Mouse (Mus musculus) cerebellum, adult (tissue): ENCODE data around the gene Kazn.

Experiments used
- ATAC-seq: cut with Nextera tagmentation; 2 replicates; pipeline ENCODE4 v1.9.2; 2017; ENCODE audit warnings: mild to moderate bottlenecking, moderate library complexity, mixed read lengths; ENCODE audit not compliant: insufficient number of reproducible peaks, low FRiP score, low TSS enrichment

The Kazn gene

GRCm38 (mm10) chr4:142239240-142240126, at the start of gene Kazn:
Gene Kazn, minus strand, starts transcription at chr4:142239401.
- ATAC-seq: peak; percentile 62

DNA sequence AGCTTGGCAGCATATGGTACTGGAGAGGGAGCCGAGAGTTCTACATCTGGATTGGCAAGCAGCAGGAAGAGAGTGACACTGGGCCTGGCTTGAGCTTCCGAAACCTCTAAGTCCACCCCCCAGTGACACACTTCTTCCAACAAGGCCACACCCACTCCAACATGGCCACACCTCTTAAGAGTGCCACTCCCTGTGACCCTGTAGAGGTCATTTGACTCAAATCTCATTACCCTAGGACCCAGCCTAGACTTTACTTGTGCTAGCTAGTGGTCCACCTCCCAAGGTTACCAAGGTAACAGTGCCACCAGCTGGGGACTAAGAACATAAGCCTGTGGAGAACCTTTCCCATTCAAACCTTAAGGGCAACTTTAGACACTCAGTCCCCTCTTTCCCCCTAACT, 46.3 kb upstream of the Kazn start:
- ATAC-seq: no peak

DNA sequence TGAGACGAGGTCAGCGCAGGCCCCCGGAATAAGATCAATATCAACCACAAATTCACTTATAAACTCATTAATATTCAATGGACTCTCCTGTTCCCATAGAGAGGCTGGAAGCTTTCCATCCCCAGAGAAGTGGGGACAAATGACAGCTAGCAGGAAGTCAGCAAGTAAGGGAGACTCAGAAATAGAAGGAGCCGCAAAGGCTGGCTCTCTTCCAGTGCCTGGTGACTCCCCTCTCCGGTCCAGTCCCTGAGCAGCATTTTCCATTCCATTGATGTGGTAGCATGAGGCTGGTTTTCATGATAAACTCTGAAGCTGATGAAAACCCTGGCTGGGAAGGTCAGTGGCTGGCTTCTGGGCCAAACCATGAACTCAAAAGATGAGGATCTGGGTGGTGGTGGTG, 44.7 kb upstream of the Kazn start:
- no peak for ATAC-seq

DNA sequence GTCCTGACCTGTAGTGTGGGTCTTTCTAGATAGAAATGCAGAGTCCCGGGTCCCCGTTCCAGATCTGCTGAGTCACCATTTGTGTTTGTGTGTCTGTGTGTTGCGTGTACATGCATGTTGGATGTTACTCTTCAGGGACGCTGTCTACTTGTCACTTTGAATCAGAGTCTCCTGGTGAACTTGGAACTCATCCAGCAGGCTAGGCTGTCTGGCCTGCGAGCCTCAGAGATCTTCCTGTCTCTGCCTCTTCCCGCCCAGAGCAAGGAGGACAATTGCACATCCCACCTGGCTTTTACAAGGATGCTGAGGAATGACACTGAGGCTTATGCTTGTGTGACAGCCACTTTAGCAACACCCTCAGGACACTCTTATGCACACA, 39.0 kb upstream of the Kazn start:
- no peak for ATAC-seq

DNA sequence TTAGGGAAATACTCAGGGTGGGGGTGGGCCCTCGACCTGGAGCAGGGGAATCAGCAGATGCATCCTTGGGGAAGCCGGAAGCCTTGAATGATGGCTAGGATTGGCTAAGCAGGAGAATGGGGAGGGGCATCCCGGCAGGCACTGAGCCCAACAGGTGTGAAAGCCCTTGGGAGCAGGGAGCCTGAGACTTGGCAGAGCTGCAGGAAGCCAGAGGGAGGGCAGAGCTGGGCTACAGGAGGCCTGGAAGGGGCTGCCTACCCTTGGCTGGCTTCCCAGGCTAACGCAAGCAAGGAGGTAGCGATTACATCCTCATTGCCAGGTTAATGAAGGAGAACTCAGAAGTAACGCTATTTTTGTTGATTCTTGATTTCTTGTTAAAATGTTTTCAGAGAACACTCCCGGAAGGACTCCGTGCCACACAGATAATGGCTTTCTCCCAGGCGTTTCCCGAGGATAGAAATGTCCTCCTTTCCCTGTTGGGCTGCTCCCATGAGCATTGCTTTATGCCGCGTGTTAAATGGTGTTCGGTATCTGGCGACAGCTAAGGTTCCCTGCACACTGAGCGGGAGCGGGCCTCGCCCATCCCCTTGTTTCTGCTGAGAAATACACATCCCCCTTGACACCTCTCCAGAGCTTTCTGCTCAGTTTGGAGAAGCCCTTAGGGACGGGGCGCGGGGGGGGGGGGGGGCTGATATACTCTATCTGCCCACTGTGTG, 38.4 kb upstream of the Kazn start:
- ATAC-seq: peak; percentile 67; the same call in 1 of the 2 replicates

GRCm38 (mm10) chr4:142275242-142275641, 36.0 kb upstream of the Kazn start:
- ATAC-seq: no peak

GRCm38 (mm10) chr4:142274441-142275234, 35.4 kb upstream of the Kazn start:
- ATAC-seq: no peak

DNA sequence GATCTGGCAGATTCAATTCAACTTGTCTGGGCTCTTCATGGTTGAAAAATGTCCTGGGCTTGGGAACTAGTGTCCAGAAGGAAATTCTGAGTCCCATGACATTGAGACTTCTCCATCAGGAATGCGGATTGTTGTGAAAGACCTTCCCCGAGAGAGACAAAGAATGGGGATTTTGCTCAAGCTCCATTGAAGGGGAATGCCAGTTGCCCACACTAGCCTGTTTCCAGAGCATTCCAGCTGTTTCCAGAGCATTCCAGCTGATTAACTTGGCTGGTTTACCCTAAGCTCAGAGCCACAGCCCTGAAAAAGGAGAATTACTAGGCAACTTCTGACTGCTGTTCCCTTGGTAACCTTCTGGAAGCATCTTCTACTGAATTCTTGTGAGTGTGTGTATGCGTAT, 32.3 kb upstream of the Kazn start:
- ATAC-seq: no peak

- no peak for ATAC-seq
Measured at GRCm38 (mm10) chr4:142267832-142268231, 28.6 kb upstream of the Kazn start.

DNA sequence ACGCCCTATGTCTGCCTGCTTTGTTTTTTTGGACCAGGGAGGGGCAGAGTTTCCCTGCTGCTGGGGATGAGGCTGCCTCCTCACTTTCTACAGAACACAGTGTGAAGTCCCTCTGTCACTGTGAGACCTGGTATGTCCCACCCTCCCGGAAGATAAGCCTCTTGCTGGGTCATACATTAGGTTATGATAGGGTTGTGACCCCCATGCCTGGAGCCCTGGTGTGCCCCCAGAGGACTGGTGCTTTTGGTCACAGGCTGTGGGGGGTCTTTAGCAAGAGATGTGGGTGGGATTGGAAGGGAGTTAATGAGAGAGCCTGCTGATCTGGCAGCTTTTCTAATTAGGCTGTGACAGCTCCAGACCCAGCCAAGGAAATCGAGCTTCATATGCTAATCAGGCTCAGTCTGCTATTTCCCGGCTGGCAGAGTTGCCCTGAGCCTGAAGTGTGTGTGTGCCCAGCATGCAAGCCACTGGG, 28.2 kb upstream of the Kazn start:
- 0 out of 2 replicates have a peak, but pooled peaks have one; percentile 36 for ATAC-seq

- no peak for ATAC-seq
Measured at GRCm38 (mm10) chr4:142264335-142264734, 25.1 kb upstream of the Kazn start.

GRCm38 (mm10) chr4:142261725-142262124, 22.5 kb upstream of the Kazn start:
- no peak for ATAC-seq

GRCm38 (mm10) chr4:142258730-142259129, 19.5 kb upstream of the Kazn start:
- ATAC-seq: no peak

GRCm38 (mm10) chr4:142254088-142254487, 14.9 kb upstream of the Kazn start:
- ATAC-seq: no peak

- no peak for ATAC-seq
Measured at GRCm38 (mm10) chr4:142251471-142252354, 12.5 kb upstream of the Kazn start.

GRCm38 (mm10) chr4:142250054-142250453, 10.9 kb upstream of the Kazn start:
- no peak for ATAC-seq

DNA sequence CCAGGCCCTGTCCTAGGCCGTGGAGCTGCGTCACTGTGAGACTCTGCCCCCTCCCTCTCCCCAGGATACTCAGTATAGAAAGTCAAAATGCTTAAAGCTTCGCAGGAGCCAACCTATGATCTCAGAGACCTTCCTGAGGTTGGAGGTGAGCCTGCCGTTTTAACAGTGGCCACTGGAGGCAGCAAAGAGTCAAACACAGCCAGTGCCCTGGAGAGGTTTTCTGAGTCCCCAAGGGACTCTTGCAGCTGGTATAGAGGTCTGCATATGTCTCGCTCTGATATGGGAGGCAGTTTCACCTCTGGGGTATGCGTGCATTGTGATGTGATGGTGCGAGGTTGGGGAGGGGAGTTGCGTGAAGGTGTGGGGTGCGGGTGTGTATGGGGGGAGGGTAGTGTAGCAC, 10.2 kb upstream of the Kazn start:
- ATAC-seq: 0 out of 2 replicates have a peak, but pooled peaks have one; percentile 23

- peak; percentile 49; the same call in 1 of the 2 replicates for ATAC-seq
Measured at GRCm38 (mm10) chr4:142248426-142248825, 9.2 kb upstream of the Kazn start.

DNA sequence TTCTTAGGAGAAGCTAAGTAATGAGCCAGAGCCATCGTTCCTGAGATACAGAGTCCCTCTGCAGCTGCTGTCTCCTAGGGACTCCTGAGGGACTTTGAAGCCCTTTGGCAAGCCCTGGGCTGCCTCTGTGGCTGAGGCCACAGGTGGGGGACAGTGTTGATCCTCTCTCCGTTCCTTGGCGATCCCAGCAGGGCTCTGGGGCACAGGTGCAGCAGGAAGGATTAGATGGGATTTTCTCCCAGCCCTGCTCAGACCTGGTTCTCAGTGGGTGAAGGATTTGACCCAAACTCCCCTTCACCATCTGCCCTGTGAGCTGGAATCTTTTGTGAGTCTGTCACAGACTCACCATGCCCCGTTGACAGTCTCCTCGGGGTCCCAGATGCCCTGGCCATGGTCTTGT, 7.5 kb upstream of the Kazn start:
- ATAC-seq: no peak

DNA sequence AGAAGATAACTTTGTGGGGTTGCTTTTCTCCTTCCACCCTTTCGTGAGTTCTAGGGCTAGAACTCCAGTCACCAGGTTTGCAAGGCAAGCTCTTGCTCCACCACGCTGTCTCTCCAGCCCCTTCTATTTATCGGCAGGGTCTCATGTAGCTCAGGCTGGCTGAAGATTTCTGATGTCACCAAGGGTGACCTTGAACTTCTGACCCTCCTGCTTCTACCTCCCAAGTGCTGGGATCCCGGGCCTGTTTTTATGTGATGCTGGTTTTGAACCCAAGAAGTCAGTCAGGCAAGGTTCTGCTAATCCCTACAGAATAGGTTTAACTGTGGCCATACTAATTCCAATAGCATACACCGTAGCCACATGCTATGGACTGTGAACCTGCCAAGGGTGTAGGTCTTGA, 5.4 kb upstream of the Kazn start:
- ATAC-seq: no peak
